Mouse (Mus musculus) liver, embryonic 12.5 days (tissue): ENCODE measurements around the gene Olfr279. TPM values are rescaled to one million over a fixed set of nuclear protein-coding genes. Genes with fewer than 3 reads are reported as not detected.

Experiments used
- ATAC-seq: fragments of 200-750 bp; cut with Nextera tagmentation; 2 replicates; pipeline ENCODE4 v1.8.0; 2017; ENCODE audit warnings: moderate number of reproducible peaks, mild to moderate bottlenecking, moderate library complexity
- H3K27ac ChIP-seq: fragments of 300-500 bp; sonication (generic); 2 replicates; pipeline ENCODE4 v1.5.1; 2016; ENCODE audit warnings: mild to moderate bottlenecking
- H3K27me3 ChIP-seq: fragments of 300-500 bp; sonication (generic); replicated peaks from 2 replicates; pipeline ENCODE4 v1.6.1; 2016; ENCODE audit warnings: mild to moderate bottlenecking, moderate library complexity
- H3K36me3 ChIP-seq: fragments of 300-500 bp; sonication (generic); 2 replicates; pipeline ENCODE4 v1.6.1; 2016; ENCODE audit warnings: mild to moderate bottlenecking, moderate library complexity
- H3K4me1 ChIP-seq: fragments of 300-500 bp; sonication (generic); 2 replicates; pipeline ENCODE4 v1.6.1; 2016
- H3K4me2 ChIP-seq: fragments of 300-500 bp; sonication (generic); 2 replicates; pipeline ENCODE4 v1.6.1; 2016; ENCODE audit warnings: mild to moderate bottlenecking, moderate library complexity
- H3K4me3 ChIP-seq: fragments of 300-500 bp; sonication (generic); 2 replicates; pipeline ENCODE4 v1.5.1; 2016; ENCODE audit warnings: mild to moderate bottlenecking, moderate library complexity
- H3K9ac ChIP-seq: fragments of 300-500 bp; sonication (generic); 2 replicates; pipeline ENCODE4 v1.6.1; 2016; ENCODE audit warnings: mild to moderate bottlenecking, moderate library complexity
- H3K9me3 ChIP-seq: fragments of 300-500 bp; sonication (generic); replicated peaks from 2 replicates; pipeline ENCODE4 v1.6.1; 2016; ENCODE audit warnings: mild to moderate bottlenecking, moderate library complexity
- WGBS: fragments of 180-500 bp; shearing (Covaris S2); methylation state at CpG from one replicate; pipeline ENCODE4 v1.1.7; 2016; ENCODE audit not compliant: insufficient replicate concordance; 5-methylcytosine and 5-hydroxymethylcytosine counted together
- microRNA-seq: library from miRNA; unstranded; fragments of <30 nt; microRNA quantifications from one replicate; pipeline ENCODE4, GENCODE M21; 2017
- polyA plus RNA-seq: library from polyadenylated mRNA; unstranded; fragments of >200 nt; fragmentation: Nextera tagmentation; extraction: Ambion mirVana; gene quantifications from 2 replicates; pipeline ENCODE4 v1.2.1, GENCODE M21; 2016

The Olfr279 gene
- polyA plus RNA-seq, 1 experiment from 2014 or later, result not detected

- Histone ChIP-seq H3K4me3 (peak within 1 kb of the TSS; percentile 89), H3K9ac (peak within 1 kb of the TSS; percentile 90), H3K9me3 (no peaks in the 10 kb centered on the region), H3K4me1 (peaks cover 34% of the 10 kb centered on the region), H3K4me2 (peak within 1 kb of the TSS; percentile 87), H3K27me3 (no peaks in the 10 kb centered on the region), H3K36me3 (peaks cover 48% of the 10 kb centered on the region), H3K27ac (peak within 1 kb of the TSS; percentile 95)
- under 1% methylated on average over 68 of the region's 70 CpGs for WGBS
- peak; percentile 99 for ATAC-seq
Measured at GRCm38 (mm10) chr15:98533881-98534627, 41.9 kb downstream of the Olfr279 start, which contains the start of gene Kansl2. Gene Kansl2, minus strand, starts transcription at chr15:98534264.

- Histone ChIP-seq H3K9me3 (no peaks in the 10 kb centered on the region), H3K27ac (no peak overlapping the region), H3K9ac (no peak overlapping the region), H3K4me2 (no peak overlapping the region), H3K4me1 (peaks cover 29% of the 10 kb centered on the region), H3K36me3 (peaks cover 47% of the 10 kb centered on the region), H3K27me3 (no peaks in the 10 kb centered on the region), H3K4me3 (no peak overlapping the region)
- WGBS, result 77% methylated on average over 4 of the region's 4 CpGs
- no peak for ATAC-seq
Measured at GRCm38 (mm10) chr15:98535921-98536320, 43.7 kb downstream of the Olfr279 start.

- H3K4me2 ChIP-seq, result no peak overlapping the region
- H3K4me3 ChIP-seq, result no peak overlapping the region
- 81% methylated on average over 8 of the region's 8 CpGs for WGBS
- no peaks in the 10 kb centered on the region for H3K27me3 ChIP-seq
- peaks cover 27% of the 10 kb centered on the region for H3K4me1 ChIP-seq
- no peak overlapping the region for H3K27ac ChIP-seq
- H3K9ac ChIP-seq, result no peak overlapping the region
- H3K36me3 ChIP-seq, result peaks cover 47% of the 10 kb centered on the region
- no peak for ATAC-seq
- no peaks in the 10 kb centered on the region for H3K9me3 ChIP-seq
Measured at GRCm38 (mm10) chr15:98536828-98537510, 44.8 kb downstream of the Olfr279 start.

GRCm38 (mm10) chr15:98537923-98538322 is 45.7 kb downstream of the Olfr279 start:
- Histone ChIP-seq H3K4me3 (no peak overlapping the region), H3K9me3 (no peaks in the 10 kb centered on the region), H3K27ac (no peak overlapping the region), H3K4me1 (peaks cover 22% of the 10 kb centered on the region), H3K27me3 (no peaks in the 10 kb centered on the region), H3K4me2 (no peak overlapping the region), H3K36me3 (peaks cover 51% of the 10 kb centered on the region), H3K9ac (no peak overlapping the region)
- WGBS, result 63% methylated on average over 4 of the region's 4 CpGs
- no peak for ATAC-seq

GRCm38 (mm10) chr15:98541064-98541463 is 48.9 kb downstream of the Olfr279 start:
- Histone ChIP-seq H3K27me3 (no peaks in the 10 kb centered on the region), H3K9me3 (no peaks in the 10 kb centered on the region), H3K36me3 (peaks cover 82% of the 10 kb centered on the region), H3K27ac (no peak overlapping the region), H3K4me1 (peaks cover 16% of the 10 kb centered on the region; the same call in 1 of the 2 replicates), H3K4me3 (no peak overlapping the region), H3K9ac (no peak overlapping the region), H3K4me2 (no peak overlapping the region)
- ATAC-seq, result no peak
- WGBS, result 54% methylated on average over 6 of the region's 6 CpGs

- Histone ChIP-seq H3K9ac (no peak overlapping the region), H3K4me2 (no peak overlapping the region), H3K4me1 (peaks cover 13% of the 10 kb centered on the region; the same call in 1 of the 2 replicates), H3K27ac (no peak overlapping the region), H3K27me3 (no peaks in the 10 kb centered on the region), H3K4me3 (no peak overlapping the region), H3K9me3 (no peaks in the 10 kb centered on the region), H3K36me3 (peaks cover 95% of the 10 kb centered on the region)
- 88% methylated on average over 4 of the region's 4 CpGs for WGBS
- ATAC-seq, result no peak
Measured at GRCm38 (mm10) chr15:98543341-98543740, 51.1 kb downstream of the Olfr279 start.

- 90% methylated on average over 3 of the region's 3 CpGs for WGBS
- peaks cover 99% of the 10 kb centered on the region for H3K36me3 ChIP-seq
- no peaks in the 10 kb centered on the region for H3K9me3 ChIP-seq
- no peak overlapping the region for H3K9ac ChIP-seq
- no peaks in the 10 kb centered on the region for H3K27me3 ChIP-seq
- no peak overlapping the region for H3K27ac ChIP-seq
- H3K4me2 ChIP-seq, result no peak overlapping the region
- peaks cover 13% of the 10 kb centered on the region; the same call in 1 of the 2 replicates for H3K4me1 ChIP-seq
- no peak for ATAC-seq
- no peak overlapping the region for H3K4me3 ChIP-seq
Measured at GRCm38 (mm10) chr15:98545151-98545550, 52.9 kb downstream of the Olfr279 start.

- no peak overlapping the region for H3K4me3 ChIP-seq
- H3K27ac ChIP-seq, result no peak overlapping the region
- H3K4me1 ChIP-seq, result peaks cover 6% of the 10 kb centered on the region; the same call in 1 of the 2 replicates
- no peak for ATAC-seq
- no peaks in the 10 kb centered on the region for H3K27me3 ChIP-seq
- H3K4me2 ChIP-seq, result no peak overlapping the region
- 80% methylated on average over 5 of the region's 5 CpGs for WGBS
- H3K36me3 ChIP-seq, result peaks cover 99% of the 10 kb centered on the region
- no peak overlapping the region for H3K9ac ChIP-seq
- H3K9me3 ChIP-seq, result no peaks in the 10 kb centered on the region
Measured at GRCm38 (mm10) chr15:98546843-98547242, 54.6 kb downstream of the Olfr279 start.

Small RNA genes lying within 50 kb of the gene (microRNA-seq; reads per million reads assigned to microRNA genes)
- gene Mir1291, result 1.1 reads per million

Other genes with a start within 250 kb of the Olfr279 start
- not detected in 2 replicates for gene H1fnt, start 235.1 kb upstream of the Olfr279 start, polyA plus RNA-seq
- gene Zfp641, start 196.2 kb upstream of the Olfr279 start, polyA plus RNA-seq, result 0.20 TPM in 1 of 2 replicates, not detected in the other
- not detected in 2 replicates for gene Olfr285, start 175.0 kb upstream of the Olfr279 start, polyA plus RNA-seq
- gene Olfr284, start 151.4 kb upstream of the Olfr279 start, polyA plus RNA-seq, result not detected in 2 replicates
- gene Olfr283, start 111.5 kb upstream of the Olfr279 start, polyA plus RNA-seq, result not detected in 2 replicates
- not detected in 2 replicates for gene Olfr282, start 61.2 kb upstream of the Olfr279 start, polyA plus RNA-seq
- not detected in 2 replicates for gene Olfr281, start 39.8 kb upstream of the Olfr279 start, polyA plus RNA-seq
- not detected in 2 replicates for gene OR5BS1P, start 22.5 kb upstream of the Olfr279 start, polyA plus RNA-seq
- not detected in 2 replicates for gene Lalba, start 9.7 kb upstream of the Olfr279 start, polyA plus RNA-seq
- gene Kansl2, start 41.9 kb downstream of the Olfr279 start, polyA plus RNA-seq, result 78.4 and 78.5 TPM in 2 replicates
- 34.4 and 35.5 TPM in 2 replicates for gene Ccnt1, start 78.5 kb downstream of the Olfr279 start, polyA plus RNA-seq
- gene 4930415O20Rik, start 78.6 kb downstream of the Olfr279 start, polyA plus RNA-seq, result not detected in 2 replicates
- 9.7 and 10.2 TPM in 2 replicates for gene Adcy6, start 117.7 kb downstream of the Olfr279 start, polyA plus RNA-seq
- 3.8 and 4.9 TPM in 2 replicates for gene Cacnb3, start 138.4 kb downstream of the Olfr279 start, polyA plus RNA-seq
- 15.9 and 16.2 TPM in 2 replicates for gene Ddx23, start 170.5 kb downstream of the Olfr279 start, polyA plus RNA-seq
- gene Rnd1, start 185.1 kb downstream of the Olfr279 start, polyA plus RNA-seq, result 0.30 and 0.50 TPM in 2 replicates
- gene Ccdc65, start 215.8 kb downstream of the Olfr279 start, polyA plus RNA-seq, result 0.06 TPM in 1 of 2 replicates, not detected in the other
- 83.5 and 90.2 TPM in 2 replicates for gene Fkbp11, start 235.8 kb downstream of the Olfr279 start, polyA plus RNA-seq